Mouse (Mus musculus): ENCODE measurements around the gene Zfp317. TPM values are rescaled to one million over a fixed set of nuclear protein-coding genes. Genes with fewer than 3 reads are reported as not detected.
"Not testable (repeated sequence)": the region's sequence is repeated elsewhere in the genome, so short reads cannot be mapped to it uniquely, and the experiment has no call there.

The Zfp317 gene
- 22.4 and 24.0 TPM in 2 replicates for polyA plus RNA-seq (2015; fragmentation: Nextera tagmentation; extraction: Ambion mirVana)

- peak within 1 kb of the TSS; percentile 27; the same call in 1 of the 2 replicates for H3K4me2 ChIP-seq (replicated peaks)
- H3K9me3 ChIP-seq, result no peaks in the 10 kb centered on the region
- no peaks in the 10 kb centered on the region for H3K36me3 ChIP-seq
- H3K4me1 ChIP-seq (replicated peaks), result no peaks in the 10 kb centered on the region
- peak within 1 kb of the TSS; percentile 54 for H3K4me3 ChIP-seq (replicated peaks)
- H3K27ac ChIP-seq, result peak within 1 kb of the TSS; percentile 93
- peak within 1 kb of the TSS; percentile 42 for H3K9ac ChIP-seq
- 2% methylated on average over 35 of the region's 35 CpGs for WGBS
- no peaks in the 10 kb centered on the region for H3K27me3 ChIP-seq (replicated peaks)
- peak; percentile 99 for ATAC-seq
Measured at GRCm38 (mm10) chr9:19621843-19622822, at the start of gene Zfp317. Gene Zfp317, plus strand, starts transcription at chr9:19622102.

- no peak for ATAC-seq
- H3K27me3 ChIP-seq (replicated peaks), result no peaks in the 10 kb centered on the region
- no peak within 1 kb of the TSS for H3K4me2 ChIP-seq (replicated peaks)
- no peaks in the 10 kb centered on the region for H3K9me3 ChIP-seq
- H3K36me3 ChIP-seq, result no peaks in the 10 kb centered on the region
- no peaks in the 10 kb centered on the region for H3K4me1 ChIP-seq (replicated peaks)
- no peak within 1 kb of the TSS for H3K9ac ChIP-seq
- no peak within 1 kb of the TSS for H3K4me3 ChIP-seq (replicated peaks)
- H3K27ac ChIP-seq, result no peak within 1 kb of the TSS
Measured at GRCm38 (mm10) chr9:19582317-19582716, 39.6 kb upstream of the Zfp317 start, which contains the start of gene Olfr855. Gene Olfr855, plus strand, starts transcription at chr9:19582617.

GRCm38 (mm10) chr9:19621297-19621696, 605 bp upstream of the Zfp317 start:
- Histone ChIP-seq H3K9me3 (no peaks in the 10 kb centered on the region), H3K4me1 (replicated peaks) (no peaks in the 10 kb centered on the region), H3K27ac (no peak overlapping the region), H3K36me3 (no peaks in the 10 kb centered on the region), H3K9ac (no peak overlapping the region), H3K4me3 (replicated peaks) (no peak overlapping the region), H3K4me2 (replicated peaks) (no peak overlapping the region), H3K27me3 (replicated peaks) (no peaks in the 10 kb centered on the region)
- WGBS, result 94% methylated on average over 3 of the region's 3 CpGs
- no peak for ATAC-seq

GRCm38 (mm10) chr9:19629574-19629973, 7.7 kb downstream of the Zfp317 start:
- no peaks in the 10 kb centered on the region for H3K4me1 ChIP-seq (replicated peaks)
- ATAC-seq, result no peak

GRCm38 (mm10) chr9:19645193-19645592, 23.3 kb downstream of the Zfp317 start:
- no peak overlapping the region for H3K27ac ChIP-seq
- no peaks in the 10 kb centered on the region for H3K9me3 ChIP-seq
- no peak overlapping the region for H3K9ac ChIP-seq
- no peak overlapping the region for H3K4me2 ChIP-seq (replicated peaks)
- H3K27me3 ChIP-seq (replicated peaks), result no peaks in the 10 kb centered on the region
- peaks cover 26% of the 10 kb centered on the region for H3K36me3 ChIP-seq
- 92% methylated on average over 3 of the region's 3 CpGs for WGBS
- no peak for ATAC-seq
- no peak overlapping the region for H3K4me3 ChIP-seq (replicated peaks)
- no peaks in the 10 kb centered on the region for H3K4me1 ChIP-seq (replicated peaks)

More at GRCm38 (mm10) chr9:19629574-19629973, 7.7 kb downstream of the Zfp317 start:
- no peak overlapping the region for H3K27ac ChIP-seq
- H3K36me3 ChIP-seq, result peaks cover 4% of the 10 kb centered on the region; the same call in 1 of the 2 replicates
- no peaks in the 10 kb centered on the region for H3K27me3 ChIP-seq (replicated peaks)
- no peak overlapping the region for H3K9ac ChIP-seq
- no peak overlapping the region for H3K4me3 ChIP-seq (replicated peaks)
- no peak overlapping the region for H3K4me2 ChIP-seq (replicated peaks)
- no peaks in the 10 kb centered on the region for H3K9me3 ChIP-seq

- no peak overlapping the region for H3K27ac ChIP-seq
- no peak for ATAC-seq
- H3K9ac ChIP-seq, result no peak overlapping the region
- WGBS, result 81% methylated on average over 6 of the region's 6 CpGs
- no peak overlapping the region for H3K4me3 ChIP-seq (replicated peaks)
- H3K4me1 ChIP-seq (replicated peaks), result no peaks in the 10 kb centered on the region
- no peaks in the 10 kb centered on the region for H3K9me3 ChIP-seq
- no peak overlapping the region for H3K4me2 ChIP-seq (replicated peaks)
- no peaks in the 10 kb centered on the region for H3K36me3 ChIP-seq
- H3K27me3 ChIP-seq (replicated peaks), result no peaks in the 10 kb centered on the region
Measured at GRCm38 (mm10) chr9:19690281-19690680, 68.4 kb downstream of the Zfp317 start.

GRCm38 (mm10) chr9:19691426-19691825, 69.5 kb downstream of the Zfp317 start:
- H3K4me3 ChIP-seq (replicated peaks), result no peak overlapping the region
- no peaks in the 10 kb centered on the region for H3K27me3 ChIP-seq (replicated peaks)
- no peak overlapping the region for H3K9ac ChIP-seq
- 90% methylated on average over 1 of the region's 1 CpGs for WGBS
- no peak for ATAC-seq
- no peaks in the 10 kb centered on the region for H3K36me3 ChIP-seq
- H3K9me3 ChIP-seq, result no peaks in the 10 kb centered on the region
- H3K4me2 ChIP-seq (replicated peaks), result no peak overlapping the region
- H3K27ac ChIP-seq, result no peak overlapping the region
- no peaks in the 10 kb centered on the region for H3K4me1 ChIP-seq (replicated peaks)

- no peaks in the 10 kb centered on the region for H3K9me3 ChIP-seq
- no peak overlapping the region for H3K4me2 ChIP-seq (replicated peaks)
- no peaks in the 10 kb centered on the region for H3K27me3 ChIP-seq (replicated peaks)
- H3K9ac ChIP-seq, result no peak overlapping the region
- no peaks in the 10 kb centered on the region for H3K4me1 ChIP-seq (replicated peaks)
- 79% methylated on average over 2 of the region's 2 CpGs for WGBS
- H3K4me3 ChIP-seq (replicated peaks), result no peak overlapping the region
- H3K27ac ChIP-seq, result no peak overlapping the region
- ATAC-seq, result no peak
- no peaks in the 10 kb centered on the region for H3K36me3 ChIP-seq
Measured at GRCm38 (mm10) chr9:19692430-19692829, 70.5 kb downstream of the Zfp317 start.

- ATAC-seq; H3K4me1 ChIP-seq (replicated peaks); H3K4me3 ChIP-seq (replicated peaks); H3K9me3 ChIP-seq; H3K27me3 ChIP-seq (replicated peaks); H3K36me3 ChIP-seq; H3K27ac ChIP-seq; H3K4me2 ChIP-seq (replicated peaks); H3K9ac ChIP-seq: not testable (repeated sequence)
- WGBS, result 54% methylated on average over 2 of the region's 2 CpGs
Measured at GRCm38 (mm10) chr9:19694285-19694684, 72.4 kb downstream of the Zfp317 start.

- H3K9me3 ChIP-seq; H3K27ac ChIP-seq; H3K9ac ChIP-seq; H3K4me3 ChIP-seq (replicated peaks); H3K27me3 ChIP-seq (replicated peaks); H3K4me2 ChIP-seq (replicated peaks); H3K36me3 ChIP-seq; H3K4me1 ChIP-seq (replicated peaks); ATAC-seq: not testable (repeated sequence)
- WGBS, result 72% methylated on average over 9 of the region's 9 CpGs
Measured at GRCm38 (mm10) chr9:19694898-19695379, 73.0 kb downstream of the Zfp317 start.

Data from intestine, embryonic 15.5 days (tissue).